Mouse (Mus musculus): ENCODE measurements around the gene Slc8b1. TPM values are rescaled to one million over a fixed set of nuclear protein-coding genes. Genes with fewer than 3 reads are reported as not detected.

The Slc8b1 gene
- polyA plus RNA-seq, 1 experiment = 19.6 TPM

DNA sequence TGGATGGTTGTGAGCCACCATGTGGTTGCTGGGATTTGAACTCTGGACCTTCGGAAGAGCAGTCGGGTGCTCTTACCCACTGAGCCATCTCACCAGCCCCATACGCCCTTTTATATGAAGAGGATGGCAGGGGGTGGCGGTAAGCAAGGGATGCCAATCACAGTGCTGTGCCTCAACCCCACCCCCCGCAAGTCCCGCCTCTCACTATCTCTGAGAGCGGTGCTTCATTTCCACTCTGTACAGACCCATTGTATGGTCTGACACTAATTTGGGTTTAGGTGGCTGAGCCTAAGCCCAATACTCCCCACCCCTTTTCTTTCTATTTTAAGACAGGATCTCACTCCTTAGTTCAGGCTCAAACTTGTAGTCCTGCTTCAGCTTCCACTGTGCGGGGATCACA is 35.1 kb upstream of the Slc8b1 start:
- Histone ChIP-seq H3K27me3 (ENCODE audit: control insufficient read depth, insufficient read depth, insufficient read length) (peaks cover 63% of the 10 kb centered on the region), H3K79me2 (ENCODE audit: control insufficient read depth, insufficient read depth) (no peaks in the 10 kb centered on the region), H3K4me3 (no peak overlapping the region), H3K4me2 (ENCODE audit: low read depth) (no peak overlapping the region), H3K36me3 (ENCODE audit: control insufficient read depth, insufficient read depth) (no peaks in the 10 kb centered on the region), H3ac (ENCODE audit: control insufficient read depth, insufficient read length) (no peak overlapping the region)
- TF ChIP-seq TCF3 (IDR thresholded peaks at IDR 0.05; ENCODE audit: insufficient read length, low read depth) (no peak), MYOD1 (IDR thresholded peaks at IDR 0.05; ENCODE audit: control insufficient read depth in 1 of 3, insufficient read length in 2 of 3, low read depth in 2 of 3) (no peak), E2F4 (IDR thresholded peaks at IDR 0.05; ENCODE audit: insufficient read depth) (no peak), MAX (IDR thresholded peaks at IDR 0.05; ENCODE audit: low read depth) (no peak), POLR2AphosphoS2 (IDR thresholded peaks at IDR 0.05; ENCODE audit: insufficient read length, low read depth) (no peak), MYOG (IDR thresholded peaks at IDR 0.05; ENCODE audit: control insufficient read depth in 1 of 3, insufficient read depth in 1 of 3, insufficient read length in 2 of 3, low read depth in 2 of 3) (no peak), REST (IDR thresholded peaks at IDR 0.05; ENCODE audit: insufficient read depth, insufficient read length) (no peak), TCF12 (IDR thresholded peaks at IDR 0.05; ENCODE audit: insufficient read depth, poor library complexity, severe bottlenecking) (no peak), CEBPB (IDR thresholded peaks at IDR 0.05; ENCODE audit: insufficient read depth, poor library complexity, severe bottlenecking) (no peak), SRF (IDR thresholded peaks at IDR 0.05; ENCODE audit: control insufficient read depth, insufficient read length, low read depth) (no peak)

GRCm38 (mm10) chr5:120476296-120476695 is 34.7 kb upstream of the Slc8b1 start, which contains the start of gene Sds:
Sds (plus strand) TSS chr5:120476526.
- no peak within 1 kb of the TSS for H3K4me2 ChIP-seq (ENCODE audit: low read depth)
- H3K4me3 ChIP-seq = no peak within 1 kb of the TSS
- H3ac ChIP-seq (ENCODE audit: control insufficient read depth, insufficient read length) = no peak within 1 kb of the TSS
- TF ChIP-seq MYOD1 (IDR thresholded peaks at IDR 0.05; ENCODE audit: control insufficient read depth in 1 of 3, insufficient read length in 2 of 3, low read depth in 2 of 3) (no peak), MYOG (IDR thresholded peaks at IDR 0.05; ENCODE audit: control insufficient read depth in 1 of 3, insufficient read depth in 1 of 3, insufficient read length in 2 of 3, low read depth in 2 of 3) (no peak), SRF (IDR thresholded peaks at IDR 0.05; ENCODE audit: control insufficient read depth, insufficient read length, low read depth) (no peak), CEBPB (IDR thresholded peaks at IDR 0.05; ENCODE audit: insufficient read depth, poor library complexity, severe bottlenecking) (no peak), POLR2A (IDR thresholded peaks at IDR 0.05; ENCODE audit: insufficient read length, low read depth) (no peak), USF1 (IDR thresholded peaks at IDR 0.05; ENCODE audit: low read depth) (no peak), TCF3 (IDR thresholded peaks at IDR 0.05; ENCODE audit: insufficient read length, low read depth) (no peak), MAX (IDR thresholded peaks at IDR 0.05; ENCODE audit: low read depth) (no peak), POLR2AphosphoS2 (IDR thresholded peaks at IDR 0.05; ENCODE audit: insufficient read length, low read depth) (no peak), REST (IDR thresholded peaks at IDR 0.05; ENCODE audit: insufficient read depth, insufficient read length) (no peak), TCF12 (IDR thresholded peaks at IDR 0.05; ENCODE audit: insufficient read depth, poor library complexity, severe bottlenecking) (no peak), E2F4 (IDR thresholded peaks at IDR 0.05; ENCODE audit: insufficient read depth) (no peak)
- peaks cover 60% of the 10 kb centered on the region for H3K27me3 ChIP-seq (ENCODE audit: control insufficient read depth, insufficient read depth, insufficient read length)
- no peaks in the 10 kb centered on the region for H3K36me3 ChIP-seq (ENCODE audit: control insufficient read depth, insufficient read depth)
- no peaks in the 10 kb centered on the region for H3K79me2 ChIP-seq (ENCODE audit: control insufficient read depth, insufficient read depth)

- no peaks in the 10 kb centered on the region for H3K36me3 ChIP-seq (ENCODE audit: control insufficient read depth, insufficient read depth)
- H3K27me3 ChIP-seq (ENCODE audit: control insufficient read depth, insufficient read depth, insufficient read length) = peaks cover 45% of the 10 kb centered on the region
- no peak overlapping the region for H3ac ChIP-seq (ENCODE audit: control insufficient read depth, insufficient read length)
- H3K79me2 ChIP-seq (ENCODE audit: control insufficient read depth, insufficient read depth) = no peaks in the 10 kb centered on the region
- no peak overlapping the region for H3K4me2 ChIP-seq (ENCODE audit: low read depth)
- TF ChIP-seq SRF (IDR thresholded peaks at IDR 0.05; ENCODE audit: control insufficient read depth, insufficient read length, low read depth) (no peak), POLR2AphosphoS2 (IDR thresholded peaks at IDR 0.05; ENCODE audit: insufficient read length, low read depth) (no peak), REST (IDR thresholded peaks at IDR 0.05; ENCODE audit: insufficient read depth, insufficient read length) (no peak), E2F4 (IDR thresholded peaks at IDR 0.05; ENCODE audit: insufficient read depth) (no peak), MAX (IDR thresholded peaks at IDR 0.05; ENCODE audit: low read depth) (no peak), TCF12 (IDR thresholded peaks at IDR 0.05; ENCODE audit: insufficient read depth, poor library complexity, severe bottlenecking) (no peak), TCF3 (IDR thresholded peaks at IDR 0.05; ENCODE audit: insufficient read length, low read depth) (no peak), CEBPB (IDR thresholded peaks at IDR 0.05; ENCODE audit: insufficient read depth, poor library complexity, severe bottlenecking) (no peak), MYOG (IDR thresholded peaks at IDR 0.05; ENCODE audit: control insufficient read depth in 1 of 3, insufficient read depth in 1 of 3, insufficient read length in 2 of 3, low read depth in 2 of 3) (no peak), POLR2A (IDR thresholded peaks at IDR 0.05; ENCODE audit: insufficient read length, low read depth) (no peak), USF1 (IDR thresholded peaks at IDR 0.05; ENCODE audit: low read depth) (no peak), MYOD1 (IDR thresholded peaks at IDR 0.05; ENCODE audit: control insufficient read depth in 1 of 3, insufficient read length in 2 of 3, low read depth in 2 of 3) (no peak)
- no peak overlapping the region for H3K4me3 ChIP-seq
Observed at GRCm38 (mm10) chr5:120477993-120478392, 33.0 kb upstream of the Slc8b1 start.

GRCm38 (mm10) chr5:120479538-120479937 is 31.4 kb upstream of the Slc8b1 start:
- Histone ChIP-seq H3K79me2 (ENCODE audit: control insufficient read depth, insufficient read depth) (no peaks in the 10 kb centered on the region), H3K27me3 (ENCODE audit: control insufficient read depth, insufficient read depth, insufficient read length) (peaks cover 32% of the 10 kb centered on the region)

GRCm38 (mm10) chr5:120481205-120481604 is 29.8 kb upstream of the Slc8b1 start:
- TF ChIP-seq E2F4 (IDR thresholded peaks at IDR 0.05; ENCODE audit: insufficient read depth) (no peak), TCF12 (IDR thresholded peaks at IDR 0.05; ENCODE audit: insufficient read depth, poor library complexity, severe bottlenecking) (no peak), SRF (IDR thresholded peaks at IDR 0.05; ENCODE audit: control insufficient read depth, insufficient read length, low read depth) (no peak), POLR2A (IDR thresholded peaks at IDR 0.05; ENCODE audit: insufficient read length, low read depth) (no peak), MYOG (IDR thresholded peaks at IDR 0.05; ENCODE audit: control insufficient read depth in 1 of 3, insufficient read depth in 1 of 3, insufficient read length in 2 of 3, low read depth in 2 of 3) (no peak), REST (IDR thresholded peaks at IDR 0.05; ENCODE audit: insufficient read depth, insufficient read length) (no peak), MAX (IDR thresholded peaks at IDR 0.05; ENCODE audit: low read depth) (no peak), USF1 (IDR thresholded peaks at IDR 0.05; ENCODE audit: low read depth) (no peak), CEBPB (IDR thresholded peaks at IDR 0.05; ENCODE audit: insufficient read depth, poor library complexity, severe bottlenecking) (no peak), TCF3 (IDR thresholded peaks at IDR 0.05; ENCODE audit: insufficient read length, low read depth) (no peak), MYOD1 (IDR thresholded peaks at IDR 0.05; ENCODE audit: control insufficient read depth in 1 of 3, insufficient read length in 2 of 3, low read depth in 2 of 3) (no peak), POLR2AphosphoS2 (IDR thresholded peaks at IDR 0.05; ENCODE audit: insufficient read length, low read depth) (no peak)
- Histone ChIP-seq H3K36me3 (ENCODE audit: control insufficient read depth, insufficient read depth) (no peaks in the 10 kb centered on the region), H3K79me2 (ENCODE audit: control insufficient read depth, insufficient read depth) (no peaks in the 10 kb centered on the region), H3K4me2 (ENCODE audit: low read depth) (no peak overlapping the region), H3K4me3 (no peak overlapping the region), H3ac (ENCODE audit: control insufficient read depth, insufficient read length) (no peak overlapping the region), H3K27me3 (ENCODE audit: control insufficient read depth, insufficient read depth, insufficient read length) (peaks cover 24% of the 10 kb centered on the region)

More at GRCm38 (mm10) chr5:120479538-120479937, 31.4 kb upstream of the Slc8b1 start:
- Histone ChIP-seq H3K4me3 (no peak overlapping the region), H3ac (ENCODE audit: control insufficient read depth, insufficient read length) (no peak overlapping the region), H3K4me2 (ENCODE audit: low read depth) (no peak overlapping the region), H3K36me3 (ENCODE audit: control insufficient read depth, insufficient read depth) (no peaks in the 10 kb centered on the region)
- TF ChIP-seq SRF (IDR thresholded peaks at IDR 0.05; ENCODE audit: control insufficient read depth, insufficient read length, low read depth) = no peak
